Mouse (Mus musculus): ENCODE measurements at regions not wholly inside any gene's neighbourhood (a gene's known extent, or its start where the extent isn't known, plus 50 kb on each side); places are given as distances from the start of the nearest gene placed in this dataset.
"Not testable (repeated sequence)": the region's sequence is repeated elsewhere in the genome, so short reads cannot be mapped to it uniquely, and the experiment has no call there.

DNA sequence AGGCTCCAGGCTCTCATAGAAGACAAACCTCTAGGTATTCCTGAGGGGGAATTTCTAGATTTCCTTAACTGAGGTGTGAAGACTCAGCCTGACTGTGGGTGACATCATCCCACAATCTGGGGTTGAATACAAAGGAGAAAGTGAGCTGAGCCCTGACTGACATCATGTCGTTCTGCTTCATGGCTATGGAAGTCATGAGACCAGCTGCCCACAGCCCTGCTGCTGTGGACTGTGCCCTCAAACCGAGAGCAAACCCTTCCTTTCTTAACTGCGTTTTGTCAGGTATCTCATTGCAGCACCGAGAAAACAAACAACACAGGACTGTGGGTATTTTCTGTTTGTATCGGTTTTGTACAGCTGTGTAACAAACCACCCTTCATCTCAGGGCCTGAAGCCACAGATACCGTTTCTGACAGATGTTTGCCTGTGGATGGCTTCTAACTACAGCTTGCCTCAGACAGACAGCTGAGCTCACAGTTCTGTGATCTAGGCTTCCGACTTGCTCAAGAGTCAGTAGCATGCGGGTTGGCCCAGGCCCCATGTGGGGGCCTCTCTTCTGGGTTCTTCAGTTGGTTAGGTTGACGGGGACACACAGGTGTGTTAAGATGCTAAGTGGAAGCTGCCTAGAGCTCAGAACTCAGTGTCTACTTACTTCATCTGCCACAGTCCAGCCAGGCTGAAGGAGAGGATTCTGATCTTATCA is 150.9 kb downstream of the Tpra1 start:
- no peak for DNase-seq (ENCODE audit: extremely low read depth, low read depth)

DNA sequence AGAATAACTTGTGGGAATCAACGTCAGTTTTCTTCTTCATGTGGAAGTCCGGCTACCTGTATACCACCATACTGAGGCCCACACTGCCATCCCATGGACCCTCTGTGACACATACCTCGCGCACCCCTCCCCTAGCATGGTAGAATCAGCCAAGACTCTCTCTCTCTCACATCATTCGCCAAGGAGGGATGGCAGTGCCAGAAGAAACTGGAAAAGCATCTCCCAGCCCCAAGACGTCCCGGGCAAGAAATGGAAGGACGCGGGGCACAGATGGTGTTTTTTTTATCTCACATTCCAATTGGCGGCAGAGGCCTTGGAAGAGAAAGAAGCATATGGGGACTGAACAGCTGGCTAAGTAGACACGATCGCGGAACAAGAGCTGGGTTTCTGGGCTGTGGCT is 152.0 kb downstream of the Tpra1 start:
- DNase-seq (ENCODE audit: extremely low read depth, low read depth), result no peak

DNA sequence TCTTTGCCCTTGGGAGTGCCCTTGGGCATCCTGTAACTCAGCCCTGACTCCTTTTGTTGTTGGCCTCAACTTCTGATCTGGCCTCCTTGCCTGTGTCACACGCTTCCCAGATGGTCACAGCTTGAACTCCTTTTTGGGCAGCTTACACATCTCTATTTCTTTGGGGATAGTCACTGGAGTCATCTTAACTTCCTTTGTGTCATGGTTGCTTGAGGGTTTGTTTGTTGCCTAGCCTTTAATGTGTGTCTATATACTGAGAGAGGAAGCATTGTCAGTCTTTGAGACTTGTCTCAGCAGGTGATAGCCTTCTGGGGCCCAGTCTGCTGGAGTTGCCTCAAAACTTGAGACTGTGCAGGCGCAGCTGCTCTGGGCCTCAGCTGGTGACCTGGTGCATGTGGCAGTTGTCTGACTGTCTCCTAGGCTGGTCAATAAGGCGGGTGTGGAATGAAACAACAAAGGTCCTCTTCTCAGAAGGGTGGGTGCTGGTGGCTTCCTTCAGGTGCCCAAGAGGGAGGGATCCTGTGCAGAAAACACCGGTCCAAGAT is 157.5 kb downstream of the Tpra1 start:
- no peak for DNase-seq (ENCODE audit: extremely low read depth, low read depth)

DNA sequence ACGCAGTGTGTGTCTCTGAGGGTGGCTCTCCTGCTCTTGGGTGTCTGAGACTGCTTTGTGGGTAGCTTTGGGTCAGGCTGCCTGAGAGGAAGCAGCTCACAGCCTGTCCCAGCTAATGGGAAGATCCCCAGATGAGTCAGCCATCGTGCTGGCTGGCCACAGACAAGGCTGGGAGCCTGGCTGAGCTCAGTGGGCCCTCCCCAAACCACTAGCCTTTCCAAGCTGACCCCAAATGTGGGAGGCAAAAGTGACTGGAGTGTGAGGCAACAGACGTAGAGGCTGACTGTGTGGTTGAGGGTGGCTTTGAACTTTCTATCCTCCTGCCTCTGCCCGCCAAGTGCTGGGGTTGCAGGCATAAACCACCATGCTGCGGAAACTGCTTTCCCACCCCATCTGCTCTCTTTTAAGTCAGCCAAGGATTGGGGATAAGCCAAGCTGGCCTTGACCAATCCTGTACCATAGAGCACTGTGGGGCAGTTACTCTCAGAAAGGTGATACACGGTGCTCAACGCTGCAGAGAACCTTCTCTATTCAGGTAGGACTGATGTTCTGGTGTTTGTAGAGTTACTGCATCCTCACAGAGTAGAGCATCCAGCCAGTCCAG is 163.0 kb downstream of the Tpra1 start:
- no peak for DNase-seq (ENCODE audit: extremely low read depth, low read depth)

DNA sequence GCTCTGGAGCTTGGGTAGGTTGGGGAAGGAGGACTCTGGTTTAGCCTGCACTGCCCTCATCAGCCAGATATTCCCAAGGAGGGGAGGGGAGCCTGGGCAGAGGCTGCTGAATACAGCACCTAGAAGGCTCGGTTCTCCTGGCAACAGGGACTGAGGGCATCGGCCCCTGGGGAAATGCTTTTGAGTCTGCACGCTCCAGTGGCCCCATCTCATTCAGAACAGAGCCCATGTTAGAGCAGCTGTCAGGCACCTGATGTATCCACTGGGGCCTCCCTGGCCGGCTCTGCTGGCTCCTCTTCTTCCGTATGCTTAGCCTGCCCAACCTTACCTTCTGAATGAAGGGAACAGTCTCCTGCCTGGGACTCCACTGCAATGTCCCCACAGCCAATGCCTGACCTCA is 164.5 kb downstream of the Tpra1 start:
- DNase-seq (ENCODE audit: extremely low read depth, low read depth), result no peak

DNA sequence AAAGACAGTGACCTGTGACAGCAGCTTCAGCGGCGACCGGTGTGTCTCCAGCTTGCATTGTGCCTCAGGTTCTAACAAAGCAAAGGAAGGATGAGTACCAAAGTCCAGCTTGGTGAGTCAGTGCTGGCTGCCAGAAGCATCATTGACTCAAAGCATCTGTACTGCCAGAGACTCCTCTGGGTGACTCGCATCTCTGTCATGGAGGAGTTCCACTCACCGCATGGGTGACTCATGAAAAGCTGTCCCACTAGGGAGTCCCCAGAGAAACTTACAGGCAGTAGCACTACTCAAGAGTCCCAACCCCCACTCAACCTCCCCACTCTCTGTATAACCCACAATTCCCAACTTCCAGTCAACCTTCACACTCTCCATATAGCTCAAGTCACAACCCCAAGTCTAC is 166.2 kb downstream of the Tpra1 start:
- no peak for DNase-seq (ENCODE audit: extremely low read depth, low read depth)

DNA sequence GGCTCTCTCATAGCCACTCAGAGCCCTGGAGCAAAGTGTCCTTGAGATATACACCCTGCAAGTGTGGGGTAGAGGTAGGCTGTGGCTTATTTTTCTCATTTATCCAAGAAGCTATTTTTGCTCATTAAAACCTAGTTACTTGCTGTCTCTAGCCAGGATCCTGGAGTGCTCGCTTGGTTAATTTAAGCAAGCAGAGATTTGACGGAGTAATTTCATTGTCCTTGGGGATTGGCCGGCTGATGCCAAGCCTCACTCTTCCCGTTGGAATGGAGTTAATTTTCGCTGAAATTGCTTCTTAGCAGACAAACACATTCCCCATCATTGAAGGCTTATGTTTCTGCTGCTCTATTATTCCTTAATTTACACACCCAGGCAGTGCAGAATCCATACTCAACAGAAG is 167.1 kb downstream of the Tpra1 start:
- no peak for DNase-seq (ENCODE audit: extremely low read depth, low read depth)

DNA sequence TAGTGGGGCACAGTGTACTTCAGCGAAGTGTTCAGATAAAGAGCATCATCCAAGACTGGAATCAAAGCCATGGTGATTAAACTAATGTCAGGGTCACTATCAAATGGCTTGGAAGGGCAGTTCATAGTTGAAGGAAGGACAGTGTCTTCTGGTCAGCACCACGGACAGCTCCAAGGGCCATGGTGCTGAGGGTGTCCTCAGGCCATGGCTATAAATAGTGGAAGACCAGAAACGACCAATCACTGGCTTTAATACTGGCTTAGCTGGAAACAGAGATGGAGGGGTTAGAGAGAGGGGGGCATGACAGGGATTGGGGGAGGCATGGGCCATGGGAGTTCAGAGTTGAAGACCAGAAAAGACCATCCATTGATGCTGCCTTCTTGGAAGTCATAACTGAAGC is 168.0 kb downstream of the Tpra1 start:
- peak; percentile 15 for DNase-seq (ENCODE audit: extremely low read depth, low read depth)

DNA sequence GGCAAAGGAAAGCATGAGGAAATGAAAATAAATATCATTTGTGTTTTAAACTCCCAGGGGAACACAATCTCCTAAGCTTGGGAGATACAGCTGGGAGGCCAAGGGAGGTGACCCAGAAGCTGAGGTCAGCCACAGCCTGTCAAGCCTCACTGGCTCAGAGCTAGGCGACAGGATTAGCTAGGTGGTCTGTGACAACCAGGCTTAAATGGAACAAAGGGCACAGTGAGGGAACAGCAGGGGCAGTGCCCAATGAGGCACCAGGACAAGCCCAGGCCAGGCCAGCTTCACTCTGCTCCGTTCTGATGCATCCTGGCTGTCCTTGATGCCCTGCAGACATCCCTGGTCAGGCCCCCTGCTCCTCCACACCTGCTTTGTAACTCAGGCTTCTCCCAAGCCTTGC is 169.7 kb downstream of the Tpra1 start:
- DNase-seq (ENCODE audit: extremely low read depth, low read depth), result no peak

DNA sequence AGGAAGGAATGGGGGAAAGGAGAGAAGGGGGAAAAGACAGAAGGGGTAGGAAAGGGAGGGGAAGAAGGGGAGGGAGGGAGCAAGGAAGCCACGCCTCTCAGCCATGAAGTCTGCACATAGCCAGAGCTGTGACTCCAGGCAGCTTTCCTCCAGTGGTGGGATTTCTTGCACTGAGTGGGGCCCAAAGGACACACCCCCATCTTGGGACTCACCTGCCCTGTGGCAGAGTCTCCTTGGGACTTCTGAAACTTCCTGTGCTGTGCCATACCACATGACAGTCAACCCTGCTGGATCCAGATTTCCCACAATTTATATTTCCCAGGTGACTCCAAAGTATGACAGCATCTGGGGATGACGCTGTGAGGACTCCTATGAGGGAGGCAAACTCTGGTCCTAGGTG is 170.5 kb downstream of the Tpra1 start:
- DNase-seq (ENCODE audit: extremely low read depth, low read depth), result no peak

DNA sequence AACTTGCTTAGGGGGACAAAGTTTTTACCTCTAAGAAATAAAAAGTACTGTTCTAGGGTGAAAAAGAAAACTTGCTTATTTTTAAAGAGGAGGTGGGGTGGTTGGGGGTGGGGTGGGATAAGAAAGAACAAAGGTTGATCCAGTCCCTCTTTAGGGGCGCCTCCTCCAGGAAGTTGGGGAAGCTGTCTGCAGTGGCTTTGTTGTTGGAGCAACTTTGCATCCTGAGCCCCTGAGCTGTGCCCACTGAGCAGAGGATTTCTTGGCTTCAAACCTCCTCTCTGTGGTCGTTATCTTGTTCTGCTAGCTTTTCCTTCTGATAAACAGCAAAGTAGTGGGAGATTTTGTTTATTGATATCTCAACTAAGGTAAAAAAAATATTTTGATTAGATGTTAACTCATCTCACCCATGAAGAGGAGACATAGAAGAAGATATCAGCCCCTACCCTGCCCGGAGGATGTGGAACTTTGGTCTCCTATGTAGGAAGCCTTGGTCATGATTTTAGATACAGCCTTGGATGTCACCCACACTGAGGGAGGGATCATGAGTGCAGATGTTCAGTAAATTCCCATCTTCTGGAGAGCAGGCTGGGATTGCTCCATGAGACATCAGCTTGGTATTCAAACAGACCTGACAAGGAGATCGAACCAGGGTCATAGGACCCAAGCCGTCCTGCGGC is 179.7 kb downstream of the Tpra1 start:
- no peak for DNase-seq (ENCODE audit: extremely low read depth, low read depth)

DNA sequence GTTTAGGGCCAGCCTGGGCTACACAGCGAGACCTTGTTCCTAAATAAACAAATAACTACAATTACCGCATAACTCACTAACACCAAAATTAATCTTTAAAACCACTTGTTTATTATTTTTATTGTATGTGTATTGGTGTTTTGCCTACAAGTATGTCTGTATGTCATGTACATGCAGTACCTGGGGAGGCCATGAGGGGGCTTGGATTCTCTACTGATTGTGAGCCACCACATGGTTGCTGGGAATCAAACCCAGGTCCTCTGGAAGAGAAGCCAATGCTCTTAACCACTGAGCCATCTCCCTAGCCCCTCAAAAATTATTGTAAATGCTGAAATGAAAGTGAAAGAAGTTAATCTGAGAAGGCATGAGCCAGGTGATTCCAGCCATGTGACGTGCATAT is 182.4 kb downstream of the Tpra1 start:
- DNase-seq (ENCODE audit: extremely low read depth, low read depth), result no peak

DNA sequence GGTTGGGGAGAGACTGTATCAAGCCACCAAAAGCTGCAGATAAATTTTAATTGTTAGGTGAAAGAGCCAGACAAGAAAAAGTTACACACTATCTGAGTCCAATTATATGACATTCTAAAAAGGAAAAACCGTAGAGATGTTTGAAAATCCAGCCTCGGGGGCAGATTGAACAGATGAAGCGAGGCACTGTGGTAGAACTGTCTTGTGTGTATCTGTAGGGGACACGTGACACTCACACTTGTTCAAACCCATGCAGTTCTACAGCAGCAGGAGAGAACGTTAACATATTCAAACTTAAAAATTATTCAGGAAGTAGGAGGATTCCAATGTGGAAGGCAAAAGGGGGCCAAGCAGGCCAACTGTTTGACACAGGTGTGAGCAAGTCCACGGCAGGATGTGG is 183.1 kb downstream of the Tpra1 start:
- DNase-seq (ENCODE audit: extremely low read depth, low read depth), result no peak

DNA sequence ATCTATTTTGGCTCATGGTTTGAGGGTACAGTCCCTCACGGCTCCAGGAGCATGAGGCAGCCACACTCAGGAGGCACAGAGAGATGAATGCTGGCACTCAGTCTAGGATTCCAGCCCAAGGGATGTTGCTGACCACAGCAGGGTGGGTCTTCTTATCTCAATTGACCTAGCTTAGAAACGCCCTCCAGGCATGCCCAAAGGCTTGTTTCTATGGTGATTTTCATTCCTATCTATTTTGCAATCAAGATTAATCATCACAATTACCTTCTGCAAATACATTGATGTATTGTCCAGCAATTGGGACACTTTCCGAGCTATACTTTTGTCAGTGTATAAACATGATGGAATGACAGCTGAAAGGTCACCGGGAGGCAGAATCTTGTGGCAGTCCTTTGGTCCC is 185.6 kb downstream of the Tpra1 start:
- no peak for DNase-seq (ENCODE audit: extremely low read depth, low read depth)

DNA sequence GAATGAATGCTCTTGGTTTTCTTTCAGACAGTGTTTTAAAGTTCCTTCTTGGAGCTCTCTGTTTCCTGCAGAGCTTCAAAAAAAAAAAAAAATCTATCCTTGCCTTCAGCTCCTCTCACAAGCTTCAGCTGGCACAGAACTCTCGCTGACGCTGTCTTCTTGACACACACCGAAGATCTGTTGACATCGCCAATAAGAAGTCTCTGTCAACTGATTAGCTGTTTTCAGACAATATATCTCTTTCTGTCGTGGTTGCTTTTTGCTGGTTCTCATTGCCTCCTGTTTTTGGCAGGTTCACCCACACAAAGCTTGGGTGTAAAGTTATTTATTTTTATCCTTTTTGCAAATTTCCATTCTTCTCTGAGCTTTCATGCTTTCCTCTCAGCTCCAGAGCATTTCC is 188.0 kb downstream of the Tpra1 start:
- DNase-seq (ENCODE audit: extremely low read depth, low read depth), result no peak

DNA sequence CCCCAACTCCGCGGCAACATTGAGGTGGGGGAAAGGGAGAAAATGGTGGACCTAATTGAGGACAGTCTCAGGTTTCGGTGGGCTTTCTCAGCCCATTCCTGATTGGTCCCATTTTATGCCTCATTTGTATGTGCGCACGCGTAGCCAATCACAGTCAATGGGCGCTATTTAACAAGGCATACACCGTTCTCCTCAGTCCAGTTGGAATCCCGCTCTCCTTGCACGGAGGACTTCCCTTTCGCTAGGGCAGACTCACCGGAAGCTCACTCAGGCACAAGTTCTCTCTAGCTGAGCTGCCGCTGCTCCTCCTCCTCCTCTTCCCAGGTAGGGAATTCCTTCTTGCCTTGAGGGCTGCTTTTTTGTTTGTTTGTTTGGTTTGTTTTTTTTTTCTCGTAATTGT is 193.9 kb downstream of the Tpra1 start:
- DNase-seq (ENCODE audit: extremely low read depth, low read depth), result no peak

DNA sequence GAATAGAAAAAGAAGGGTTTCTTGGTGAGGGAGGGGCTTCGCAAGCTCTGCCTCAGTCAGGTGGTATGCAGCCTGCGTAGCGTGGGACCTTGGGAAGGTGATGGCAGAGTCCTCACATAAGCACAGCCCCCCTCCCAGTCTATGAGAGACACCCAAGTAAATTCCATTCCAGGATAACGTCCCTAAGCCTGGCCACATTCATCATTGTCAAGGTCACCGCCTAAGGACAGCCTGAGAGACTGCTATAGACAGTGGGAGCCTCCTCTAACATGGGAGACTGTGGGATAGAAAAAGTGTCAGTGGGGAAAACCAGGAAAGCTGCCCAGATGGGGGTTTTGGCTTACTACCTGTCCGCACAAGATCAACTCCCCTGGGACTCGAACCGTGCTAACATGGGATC is 195.5 kb downstream of the Tpra1 start:
- DNase-seq (ENCODE audit: extremely low read depth, low read depth), result no peak

DNA sequence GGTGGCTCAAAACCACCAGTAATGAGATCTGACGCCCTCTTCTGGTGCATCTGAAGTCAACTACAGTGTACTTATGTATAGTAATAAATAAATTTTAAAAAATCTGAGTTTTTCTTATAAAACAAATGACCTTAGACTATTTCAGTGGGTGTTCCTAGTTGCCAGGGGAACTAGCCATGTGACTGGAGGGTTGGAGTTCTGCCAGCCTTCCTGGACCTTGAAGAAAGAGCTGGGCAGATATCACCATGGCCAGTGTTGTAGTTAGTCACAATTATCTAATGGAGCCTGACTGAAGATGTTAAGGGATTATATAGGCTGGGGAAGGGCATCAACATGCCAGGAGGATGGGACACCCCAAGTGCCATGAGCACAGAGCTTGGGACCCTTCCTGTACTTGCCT is 217.2 kb downstream of the Tpra1 start:
- no peak for DNase-seq (ENCODE audit: extremely low read depth, low read depth)

DNA sequence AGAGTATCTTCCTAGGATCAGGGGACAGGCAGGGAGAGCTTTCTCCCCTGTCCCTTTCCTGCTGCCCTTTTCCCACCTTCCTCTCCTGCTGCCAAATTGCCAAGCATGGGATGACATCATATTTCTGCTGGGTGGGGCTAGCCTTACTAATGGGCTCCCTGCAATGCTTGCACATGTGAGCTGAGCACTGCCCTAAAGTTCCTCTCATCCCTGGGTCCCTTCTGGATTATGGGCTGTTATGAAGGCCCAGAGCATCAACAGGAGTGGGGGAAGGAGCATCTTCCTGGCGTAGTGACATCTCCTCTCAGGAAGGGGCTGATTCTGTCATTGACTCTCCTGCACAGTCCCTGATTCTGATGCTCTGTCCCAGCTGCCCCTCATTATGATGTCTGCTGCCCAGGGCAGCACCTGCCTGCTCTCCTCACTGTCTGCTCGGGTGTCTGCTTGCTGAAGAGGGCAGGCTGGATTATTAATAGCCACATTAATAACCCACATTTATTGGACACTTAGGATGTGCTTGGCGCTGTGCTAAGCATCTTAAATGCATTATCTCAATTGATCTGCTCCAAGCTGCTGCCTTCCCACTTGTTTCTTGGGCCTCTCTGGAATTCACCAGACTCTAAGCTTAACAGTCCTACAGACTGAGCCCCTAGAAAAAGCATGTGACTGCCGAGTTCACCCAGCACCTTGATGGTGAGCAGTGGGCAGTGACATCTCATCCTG is 219.1 kb downstream of the Tpra1 start:
- no peak for DNase-seq (ENCODE audit: extremely low read depth, low read depth)

DNA sequence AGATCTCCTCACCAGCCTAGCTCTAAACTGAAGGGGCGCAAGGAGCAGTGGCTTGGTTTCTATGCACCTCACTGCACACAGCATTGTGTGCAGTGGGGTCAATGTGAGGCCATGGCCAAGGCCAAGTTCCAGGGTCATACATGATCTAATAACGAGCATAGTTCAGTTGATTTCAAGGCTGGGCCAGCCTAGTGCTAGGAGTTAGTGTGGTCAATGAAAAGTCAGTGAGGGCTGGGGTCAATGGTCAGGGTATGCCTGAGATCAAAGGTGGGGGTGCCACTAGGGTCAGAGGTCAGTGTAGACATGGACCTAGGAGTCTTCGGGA is 219.7 kb downstream of the Tpra1 start:
- DNase-seq (ENCODE audit: extremely low read depth, low read depth), result no peak

DNA sequence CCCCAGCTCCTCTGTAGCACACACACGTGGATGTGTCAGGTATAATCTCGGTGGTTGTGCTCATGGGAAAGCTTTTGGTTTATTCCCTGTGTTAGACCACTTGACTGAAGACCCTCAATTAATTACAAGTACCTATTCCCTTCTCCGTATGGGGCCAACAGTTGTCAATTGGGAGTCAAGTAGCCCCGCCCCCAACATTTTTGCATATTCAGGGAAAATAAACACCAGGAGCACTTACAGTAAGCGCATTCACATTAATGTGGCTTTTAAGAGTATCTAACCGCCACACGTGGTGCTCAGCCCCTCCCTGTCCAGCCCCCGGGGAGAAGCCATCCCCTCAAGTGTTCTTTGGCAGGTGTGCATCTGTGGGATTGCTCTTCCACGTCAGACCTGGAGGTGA is 223.9 kb downstream of the Tpra1 start:
- DNase-seq (ENCODE audit: extremely low read depth, low read depth), result no peak

DNA sequence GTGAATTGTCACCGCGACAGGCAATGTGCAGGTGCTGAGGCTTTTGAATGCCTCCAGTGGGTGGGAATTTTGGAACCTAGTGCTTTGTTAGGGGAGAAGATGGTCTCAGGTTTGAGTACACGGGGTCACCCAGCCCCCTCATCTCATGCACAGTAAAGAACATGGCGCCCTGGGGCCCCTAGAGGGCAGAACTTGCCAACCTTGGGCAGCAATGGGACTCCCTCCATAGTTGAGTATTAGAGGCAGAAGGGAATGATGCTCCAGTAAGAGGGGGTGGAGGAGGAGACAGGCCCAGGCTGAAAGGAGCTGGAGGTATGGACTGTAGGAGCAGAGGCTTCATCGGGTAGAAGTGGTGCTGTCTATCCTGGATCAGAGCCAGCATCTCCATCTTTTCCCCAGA is 226.1 kb downstream of the Tpra1 start:
- DNase-seq (ENCODE audit: extremely low read depth, low read depth), result not testable (repeated sequence)
